Mouse (Mus musculus): Measurements from ENCODE around the gene Mcm3ap. TPM values are rescaled to one million over a fixed set of nuclear protein-coding genes. Genes with fewer than 3 reads are reported as not detected.
A peak's percentile ranks its signal among the peaks of the same experiment; 100 is the strongest.

Mcm3ap gene
- 10 to 100 TPM; 47.6 to 58.1 TPM for total RNA-seq (2021)

DNA sequence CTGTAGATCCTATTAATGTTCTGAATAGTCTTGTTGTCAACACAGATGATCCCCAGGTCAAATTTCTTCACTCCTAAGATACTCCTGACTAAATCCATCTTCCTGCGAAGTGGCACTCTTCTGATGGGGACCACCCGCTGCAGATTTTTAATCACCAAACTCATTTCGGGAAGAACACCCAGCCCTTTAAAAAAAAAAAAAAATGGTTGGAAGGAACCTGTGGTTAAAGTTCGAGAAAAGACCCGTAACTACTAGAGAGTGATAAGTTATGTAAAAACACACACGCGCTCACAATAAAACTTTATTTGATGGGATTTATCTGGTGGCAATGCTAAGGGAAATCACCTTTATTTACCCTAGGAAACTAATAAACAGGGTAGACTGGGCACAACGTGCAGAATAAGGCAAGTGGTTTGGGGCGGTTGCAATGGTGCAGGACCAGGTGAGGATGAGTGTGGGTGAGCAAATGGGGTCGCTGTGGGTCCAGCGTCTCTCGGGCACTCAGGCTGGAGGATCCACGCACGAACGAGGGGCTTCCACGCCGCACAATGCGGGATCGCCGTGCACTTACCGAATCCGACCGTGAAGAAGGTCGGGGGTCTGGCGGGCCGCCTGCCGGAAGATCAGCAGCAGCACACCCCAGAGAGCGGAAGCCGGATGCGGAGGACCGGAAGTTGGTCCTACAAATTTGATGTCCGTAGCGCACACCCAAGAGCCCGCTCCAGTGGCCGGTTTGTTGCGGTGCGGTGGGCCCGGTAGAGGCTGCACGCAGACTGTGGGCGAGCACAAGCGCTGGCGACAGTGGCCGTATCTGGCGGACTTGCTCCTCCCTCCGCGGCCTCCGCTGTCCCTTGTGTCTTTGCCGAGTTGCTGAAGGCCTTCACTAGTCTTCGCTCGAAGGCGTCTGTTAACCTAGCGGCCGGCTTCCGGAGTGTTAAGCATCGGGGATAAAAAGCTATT is at the start of gene Mcm3ap, which contains the start of gene Ybey:
Gene Mcm3ap, plus strand, starts transcription at position 725 of the 960 bp plus-strand sequence.
Gene Ybey, minus strand, starts transcription at position 912 of the 960 bp plus-strand sequence.
- DNase-seq (ENCODE audit: low spot score in 2 of 2), result peak; percentile 92 to 94
- intact Hi-C loops (cut with DNase I), result loop anchor here (2.0 to 5.0 kb wide), 2 partner anchors 26 to 269 kb away; partner anchors contain the start of gene Pcnt

DNA sequence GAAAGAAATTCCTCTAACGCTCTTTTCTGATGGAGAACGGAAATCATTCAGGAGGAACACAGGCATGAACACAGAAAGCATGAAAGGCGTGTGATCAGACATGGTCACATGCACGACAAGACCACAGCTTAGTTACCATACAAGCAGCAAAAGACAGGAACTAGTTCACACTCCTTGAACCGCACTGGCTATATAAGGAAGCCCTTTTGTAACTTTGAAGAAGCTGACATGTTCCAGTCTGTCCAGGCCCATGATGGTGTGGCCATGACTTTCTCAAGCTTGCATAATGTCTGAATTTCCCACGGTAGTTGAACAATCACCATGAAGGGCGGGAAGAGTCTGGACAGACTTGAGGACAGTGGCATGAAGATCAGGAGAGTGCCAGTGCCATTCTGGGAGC is 43.1 kb upstream of the Mcm3ap start:
- intact Hi-C loops (cut with DNase I), result no loop called here
- no peak for DNase-seq (ENCODE audit: low spot score in 2 of 2)

GRCm38 (mm10) chr10:76433925-76434324 is 34.8 kb upstream of the Mcm3ap start:
- no peak for DNase-seq (ENCODE audit: low spot score in 2 of 2)
- intact Hi-C loops (cut with DNase I), result no loop called here

DNA sequence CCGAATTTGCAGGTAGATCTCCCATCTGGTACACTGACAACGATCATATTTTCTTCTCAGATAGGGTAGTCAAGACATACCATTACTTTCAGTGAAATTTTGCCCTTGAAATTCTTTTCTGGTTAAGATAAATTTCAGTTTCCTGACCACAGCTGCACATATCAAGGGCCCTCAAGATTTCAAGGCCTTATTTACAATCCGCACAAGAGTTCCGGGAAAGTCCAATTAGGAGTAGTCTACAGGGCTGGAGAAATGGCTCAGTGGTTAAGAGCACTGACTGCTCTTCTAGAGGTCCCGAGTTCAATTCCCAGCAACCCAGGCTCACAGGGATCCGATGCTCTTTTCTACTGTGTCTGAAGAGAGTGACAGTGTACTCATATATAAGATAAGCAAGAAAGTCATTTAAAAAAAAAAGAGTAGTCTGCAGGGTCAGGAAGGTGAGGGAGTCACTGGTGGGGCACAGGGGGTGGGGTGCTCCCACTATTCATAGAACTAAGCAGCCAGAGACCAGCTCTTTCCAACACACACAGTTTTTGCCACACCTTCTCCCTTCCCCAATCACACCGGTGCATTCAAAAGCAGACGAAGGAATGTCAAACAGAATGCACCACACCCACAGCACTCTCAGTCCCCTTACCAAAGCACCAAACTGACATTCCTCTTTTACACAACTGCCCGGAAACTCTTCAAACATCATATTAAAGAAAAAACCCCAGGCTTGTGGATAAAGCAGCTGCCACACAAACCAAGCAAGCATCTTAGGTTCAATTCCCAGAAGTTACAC is 29.4 kb upstream of the Mcm3ap start:
- intact Hi-C loops (cut with DNase I), result no loop called here
- no peak for DNase-seq (ENCODE audit: low spot score in 2 of 2)

GRCm38 (mm10) chr10:76440281-76440680 is 28.4 kb upstream of the Mcm3ap start, which contains the start of gene AC141477.1:
TSS of gene AC141477.1 (minus strand) at chr10:76440444.
- intact Hi-C loops (cut with DNase I), result no loop called here
- DNase-seq (ENCODE audit: low spot score in 2 of 2), result no peak

DNA sequence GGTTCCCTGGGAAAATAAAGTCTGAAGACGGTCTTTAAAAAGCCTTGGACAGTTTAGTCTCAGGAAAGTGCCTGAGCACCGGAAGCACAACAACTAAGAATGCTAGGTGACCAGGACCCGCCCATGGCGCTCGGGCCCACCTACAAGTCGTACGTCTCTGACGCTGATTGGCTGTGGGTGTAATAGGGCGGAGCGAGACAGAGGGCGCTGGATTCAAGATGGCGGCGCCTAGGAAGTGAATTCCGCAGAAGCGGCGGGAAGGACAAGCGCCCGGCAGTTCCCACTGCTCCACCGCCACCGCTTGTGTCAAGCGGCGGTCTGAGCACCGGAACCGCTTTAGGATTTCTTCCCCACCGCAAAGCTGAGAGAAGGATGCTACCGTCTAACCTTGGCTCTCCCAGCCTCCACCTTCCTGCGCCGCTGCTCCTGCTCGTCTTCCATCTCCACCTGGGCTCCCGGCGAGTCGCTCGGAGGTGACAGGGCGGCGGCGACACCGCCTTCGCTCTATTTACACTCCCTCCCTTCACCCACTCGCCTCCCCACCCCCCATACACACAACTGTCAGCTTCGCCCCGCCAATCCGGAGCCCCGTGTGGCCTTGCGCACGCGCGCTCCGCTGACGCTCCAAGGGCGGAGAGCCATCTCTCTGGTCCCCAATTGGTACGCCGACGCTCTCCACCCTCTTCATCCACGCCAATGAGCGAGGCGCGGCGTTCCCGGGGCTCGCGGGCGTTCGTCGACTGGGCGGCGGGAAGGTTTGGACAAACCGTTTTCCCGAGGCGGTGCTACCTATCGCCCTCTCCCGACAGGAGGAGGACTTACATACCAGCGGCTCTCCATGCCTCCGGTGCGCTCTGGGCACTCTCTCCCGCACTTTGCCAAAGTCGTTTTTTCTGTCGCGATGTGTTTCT is 26.3 kb upstream of the Mcm3ap start, which contains the start of gene Pcnt:
Gene Pcnt, minus strand, starts transcription at position 609 of the 911 bp plus-strand sequence.
- DNase-seq (ENCODE audit: low spot score in 2 of 2), result peak; percentile 96 to 98
- intact Hi-C loops (cut with DNase I), result loop anchor here (2.0 kb wide), 1 partner anchor 26 kb away; the partner anchor contains the start of genes Mcm3ap and Ybey

GRCm38 (mm10) chr10:76445996-76446681 is 22.6 kb upstream of the Mcm3ap start:
- intact Hi-C loops (cut with DNase I), result no loop called here
- no peak for DNase-seq (ENCODE audit: low spot score in 2 of 2)

GRCm38 (mm10) chr10:76447406-76448229 is 21.1 kb upstream of the Mcm3ap start:
- DNase-seq (ENCODE audit: low spot score in 2 of 2), result no peak
- intact Hi-C loops (cut with DNase I), result no loop called here

GRCm38 (mm10) chr10:76448851-76449250 is 19.9 kb upstream of the Mcm3ap start, which contains the start of gene 2610028H24Rik:
TSS of gene 2610028H24Rik (plus strand) at chr10:76449081.
- intact Hi-C loops (cut with DNase I), result no loop called here
- DNase-seq (ENCODE audit: low spot score in 2 of 2), result no peak

DNA sequence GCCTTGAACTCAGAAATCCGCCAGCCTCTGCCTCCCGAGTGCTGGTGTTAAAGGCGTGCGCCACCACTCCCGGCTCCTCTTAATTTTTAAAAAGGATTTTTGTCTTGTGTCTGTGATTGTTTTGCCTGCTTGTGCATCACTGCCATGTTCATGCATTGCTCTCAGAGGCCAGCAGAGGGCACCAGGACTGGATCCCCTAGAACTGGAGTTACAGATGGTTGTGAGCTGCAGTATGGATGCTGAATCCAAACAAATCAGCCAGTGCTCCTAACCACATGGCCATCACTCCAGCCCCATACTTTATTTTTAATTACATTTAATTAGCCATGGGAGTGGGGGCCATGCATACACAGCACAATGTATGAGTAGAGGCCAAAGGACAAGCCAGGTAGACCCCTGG is 13.4 kb upstream of the Mcm3ap start:
- DNase-seq (ENCODE audit: low spot score in 2 of 2), result peak in 1 of 2 experiments; percentile 26
- intact Hi-C loops (cut with DNase I), result loop anchor here (10.0 kb wide), 1 partner anchor 170 kb away; the partner anchor contains the start of gene Col6a2

DNA sequence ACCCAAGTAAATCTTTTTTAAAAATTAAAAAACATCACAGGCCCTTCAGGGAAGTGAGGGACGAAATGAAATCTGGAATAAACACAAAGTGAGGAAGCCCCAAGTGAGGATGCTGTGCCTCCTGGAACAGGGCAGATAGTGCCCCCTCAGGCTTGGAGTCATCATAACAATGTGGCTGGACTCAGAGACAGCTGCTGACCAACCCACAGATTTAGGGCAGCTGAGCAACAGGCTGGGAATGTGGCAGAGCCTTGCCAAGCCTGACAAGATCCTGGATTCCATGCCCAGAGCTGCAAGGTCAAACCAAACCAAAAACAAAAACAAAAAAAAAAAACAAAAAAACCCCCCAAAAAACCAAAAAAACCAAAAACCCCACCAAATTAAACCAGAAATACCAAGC is 7.5 kb upstream of the Mcm3ap start:
- intact Hi-C loops (cut with DNase I), result no loop called here
- no peak for DNase-seq (ENCODE audit: low spot score in 2 of 2)

DNA sequence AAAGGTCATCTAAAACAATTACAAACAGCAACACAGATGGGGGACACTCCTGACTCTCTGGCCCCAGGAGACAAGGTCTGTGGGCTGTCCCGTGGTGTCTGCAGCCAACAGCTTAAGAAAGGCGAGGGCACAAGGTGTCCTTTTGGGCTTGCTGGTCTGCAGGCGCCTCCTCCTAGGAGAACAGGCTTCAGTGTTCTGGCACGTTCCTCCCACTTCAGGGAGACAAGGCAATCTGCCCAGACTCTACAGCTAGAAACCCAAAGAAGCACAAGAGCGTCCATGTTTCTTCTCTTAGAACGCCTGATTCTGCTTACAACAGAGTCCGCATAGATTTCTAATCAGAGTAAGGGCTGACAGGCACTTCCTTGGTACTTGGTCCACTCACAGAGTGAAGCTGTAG is 6.4 kb upstream of the Mcm3ap start:
- peak; percentile 31 to 41 for DNase-seq (ENCODE audit: low spot score in 2 of 2)
- intact Hi-C loops (cut with DNase I), result no loop called here

DNA sequence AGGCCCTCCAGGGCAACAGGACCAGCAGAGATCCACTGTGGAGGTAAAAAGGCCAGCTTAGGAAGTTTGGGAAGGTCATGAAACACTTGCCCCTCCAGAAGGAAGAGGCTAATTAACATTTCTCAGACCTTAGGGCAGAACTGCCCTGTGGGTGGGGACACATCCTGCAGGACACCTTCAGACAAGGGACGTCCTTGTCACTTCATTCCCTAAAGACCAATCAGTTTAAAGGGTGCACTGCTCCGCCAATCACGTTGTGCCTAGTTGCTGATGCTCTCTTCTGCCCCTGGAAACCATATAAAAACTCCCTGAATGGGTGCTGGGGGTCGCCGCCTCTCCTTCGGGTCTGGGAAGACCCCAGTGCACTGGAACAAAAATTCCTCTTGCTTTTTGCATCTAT is 6.0 kb upstream of the Mcm3ap start:
- DNase-seq (ENCODE audit: low spot score in 2 of 2), result no peak
- intact Hi-C loops (cut with DNase I), result no loop called here

- DNase-seq (ENCODE audit: low spot score in 2 of 2), result no peak
- intact Hi-C loops (cut with DNase I), result no loop called here
Measured at GRCm38 (mm10) chr10:76473759-76474158, 5.0 kb downstream of the Mcm3ap start.

GRCm38 (mm10) chr10:76480851-76481250 is 12.1 kb downstream of the Mcm3ap start:
- intact Hi-C loops (cut with DNase I), result no loop called here

GRCm38 (mm10) chr10:76481480-76481879 is 12.8 kb downstream of the Mcm3ap start:
- DNase-seq (ENCODE audit: low spot score in 2 of 2), result no peak
- intact Hi-C loops (cut with DNase I), result no loop called here

More at GRCm38 (mm10) chr10:76480851-76481250, 12.1 kb downstream of the Mcm3ap start:
- no peak for DNase-seq (ENCODE audit: low spot score in 2 of 2)

- no peak for DNase-seq (ENCODE audit: low spot score in 2 of 2)
- intact Hi-C loops (cut with DNase I), result no loop called here
Measured at GRCm38 (mm10) chr10:76486302-76486701, 17.6 kb downstream of the Mcm3ap start.
